14 mouse cellular contexts compared by ENCODE assay signal in the genomic region with DNA sequence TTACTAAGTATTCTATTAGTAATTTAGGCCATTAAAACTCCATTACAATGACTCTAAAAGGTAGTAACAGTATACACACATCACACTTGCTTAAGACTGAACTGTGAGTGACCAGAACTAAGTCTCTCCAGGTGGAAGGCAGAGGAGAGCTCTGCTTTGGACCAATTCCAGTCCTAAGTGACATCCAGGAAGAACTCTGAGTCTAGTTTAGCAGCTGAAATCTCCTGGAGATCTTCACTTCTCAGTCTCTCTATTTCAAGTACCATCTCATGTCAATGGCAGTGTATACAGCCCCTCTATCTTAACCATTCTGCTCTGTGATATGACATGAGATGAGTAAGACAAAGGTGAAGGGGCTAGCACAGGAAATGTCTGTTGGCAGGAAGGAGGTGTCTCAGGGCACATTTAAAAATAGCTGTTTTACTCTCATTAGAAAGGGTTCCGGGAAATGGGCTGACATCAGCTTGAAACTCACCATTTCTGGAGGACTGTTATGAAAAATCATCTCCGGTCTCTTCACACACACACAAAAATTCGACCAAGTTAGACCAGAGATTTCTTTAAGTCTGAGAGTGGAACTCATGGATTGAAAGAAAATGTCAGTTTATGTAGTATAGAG. TPM values are rescaled to one million over a fixed set of nuclear protein-coding genes. Genes with fewer than 3 reads are reported as not detected.
DNase-seq lines count a peak whose midpoint lies in the region; ATAC-seq and TF ChIP-seq lines count a peak whose summit lies in the region.
"Had no signal": no experiment of that assay in that cellular context is flagged by ENCODE, and none has a peak within 500 bp of the region (broad histone marks: within the 10 kb centered on the region; RNA-seq: fewer than 3 reads in every experiment).

No protein-coding gene starts in this region.

- 6% methylated on average over 3 of the region's 3 CpGs for WGBS in thymus, adult 2 months
- 67% methylated on average over 3 of the region's 3 CpGs for WGBS in small intestine, adult 2 months
- WGBS in hindbrain, postnatal 0 days, result 77% methylated on average over 3 of the region's 3 CpGs

- DNase-seq in kidney, adult 9 months, result peak; percentile 70
- DNase-seq in kidney, adult 18-20 months, result no peak
- peak; percentile 45 for DNase-seq in thymus, adult 2 months
- no peak for DNase-seq in thymus, adult 18-20 months
- no peak for DNase-seq in hindbrain, postnatal 0 days (ENCODE audit: low spot score)
- DNase-seq: adrenal gland, postnatal 25 days had no signal

- H3K9me3 ChIP-seq in hindbrain, postnatal 0 days (ENCODE audit: low read length), result no peaks in the 10 kb centered on the region
- H3K9me3 ChIP-seq: hindbrain, embryonic 13.5 days; limb, embryonic 12.5 days had no signal

- peaks cover 9% of the 10 kb centered on the region for H3K36me3 ChIP-seq in thymus, adult 2 months (ENCODE audit: control insufficient read depth, insufficient read depth, low read length)
- H3K36me3 ChIP-seq in small intestine, adult 2 months (ENCODE audit: control insufficient read depth, insufficient read depth, low read length), result peaks cover 5% of the 10 kb centered on the region; the same call in 1 of the 2 replicates
- H3K36me3 ChIP-seq in hindbrain, postnatal 0 days (ENCODE audit: insufficient read depth, low read length), result no peaks in the 10 kb centered on the region
- H3K36me3 ChIP-seq: hindbrain, embryonic 13.5 days; limb, embryonic 12.5 days had no signal

- peak overlapping the region; percentile 56 for H3K27ac ChIP-seq in thymus, adult 2 months (ENCODE audit: control insufficient read depth, insufficient read depth, low read length)
- peak overlapping the region; percentile 92 for H3K27ac ChIP-seq in brown adipose tissue, adult 24 weeks (replicated peaks; ENCODE audit: low read depth, low read length)
- H3K27ac ChIP-seq in small intestine, adult 2 months (ENCODE audit: insufficient read depth, low read depth, low read length), result peak overlapping the region; percentile 27
- H3K27ac ChIP-seq in hindbrain, postnatal 0 days, result no peak overlapping the region
- H3K27ac ChIP-seq: hindbrain, embryonic 13.5 days; limb, embryonic 12.5 days had no signal

- H3K9ac ChIP-seq in hindbrain, postnatal 0 days (replicated peaks; ENCODE audit: low read length), result no peak overlapping the region
- H3K9ac ChIP-seq: hindbrain, embryonic 13.5 days; limb, embryonic 12.5 days had no signal

- no peak for TF ChIP-seq CTCF in thymus, adult 2 months (IDR thresholded peaks at IDR 0.05; ENCODE audit: borderline replicate concordance, control insufficient read depth, extremely low read depth, insufficient read depth, low read length, poor library complexity)
- TF ChIP-seq CTCF in small intestine, adult 2 months (IDR thresholded peaks at IDR 0.05; ENCODE audit: extremely low read depth, insufficient read length, insufficient replicate concordance, low read depth, low read length), result no peak
- no peak for TF ChIP-seq CTCF in hindbrain, postnatal 0 days (IDR thresholded peaks at IDR 0.05; ENCODE audit: low read depth)

- no peak overlapping the region for H3K4me2 ChIP-seq in hindbrain, postnatal 0 days (ENCODE audit: low read depth, low read length)
- H3K4me2 ChIP-seq: hindbrain, embryonic 13.5 days; limb, embryonic 12.5 days had no signal

- TF ChIP-seq POLR2A in thymus, adult 2 months (IDR thresholded peaks at IDR 0.05; ENCODE audit: control insufficient read depth, extremely low read depth, insufficient read depth, low read length, poor library complexity), result no peak
- no peak for TF ChIP-seq POLR2A in small intestine, adult 2 months (IDR thresholded peaks at IDR 0.05; ENCODE audit: low read depth, low read length)

- H3K4me3 ChIP-seq in thymus, adult 2 months (ENCODE audit: control insufficient read depth, insufficient read depth, low read length), result no peak overlapping the region
- no peak overlapping the region for H3K4me3 ChIP-seq in brown adipose tissue, adult 24 weeks (ENCODE audit: insufficient read depth, low read depth, low read length)
- H3K4me3 ChIP-seq in small intestine, adult 2 months (ENCODE audit: low read depth, low read length), result no peak overlapping the region
- H3K4me3 ChIP-seq in hindbrain, postnatal 0 days (ENCODE audit: low read length), result no peak overlapping the region
- H3K4me3 ChIP-seq: hindbrain, embryonic 13.5 days; limb, embryonic 12.5 days had no signal

- H3K4me1 ChIP-seq in thymus, adult 2 months (replicated peaks; ENCODE audit: control insufficient read depth, insufficient read depth, low read length), result peaks cover 40% of the 10 kb centered on the region
- H3K4me1 ChIP-seq in brown adipose tissue, adult 24 weeks (ENCODE audit: control insufficient read depth, insufficient read depth, insufficient read length, low read length), result peaks cover 13% of the 10 kb centered on the region; the same call in 1 of the 2 replicates
- H3K4me1 ChIP-seq in small intestine, adult 2 months (ENCODE audit: control insufficient read depth, insufficient read depth, insufficient read length, low read length), result no peaks in the 10 kb centered on the region
- no peaks in the 10 kb centered on the region for H3K4me1 ChIP-seq in hindbrain, postnatal 0 days (ENCODE audit: insufficient read depth, low read length)
- H3K4me1 ChIP-seq: hindbrain, embryonic 13.5 days; limb, embryonic 12.5 days had no signal

- ATAC-seq in hindbrain, postnatal 0 days, result no peak
- ATAC-seq: forebrain, embryonic 16.5 days; midbrain, embryonic 16.5 days had no signal

- H3K27me3 ChIP-seq in thymus, adult 2 months (ENCODE audit: control insufficient read depth, insufficient read depth, low read length), result no peaks in the 10 kb centered on the region
- H3K27me3 ChIP-seq in small intestine, adult 2 months (ENCODE audit: control insufficient read depth, insufficient read depth, low read length), result no peaks in the 10 kb centered on the region
- H3K27me3 ChIP-seq in hindbrain, postnatal 0 days (ENCODE audit: insufficient read depth, low read length), result no peaks in the 10 kb centered on the region; the same call in 1 of the 2 replicates
- H3K27me3 ChIP-seq: hindbrain, embryonic 13.5 days; limb, embryonic 12.5 days had no signal

RNA-seq across cellular contexts. Expression of gene Gimap4, which starts 2.8 kb away (rescaled TPM):
- polyA plus RNA-seq in thymus, adult 2 months (2012; rRNA removed), result 43.0 and 64.0 TPM in 2 replicates
- polyA plus RNA-seq in brown adipose tissue, adult 24 weeks (2012; ENCODE audit: insufficient read depth, insufficient read length, missing spikeins), result 13.3 and 27.1 TPM in 2 replicates
- polyA plus RNA-seq in small intestine, adult 2 months (2012; rRNA removed), result 4.3 and 9.3 TPM in 2 replicates
- total RNA-seq in hindbrain, postnatal 0 days (2014; rRNA removed), result 0.78 and 1.6 TPM in 2 replicates
- 0.56 and 0.66 TPM in 2 replicates for polyA plus RNA-seq in hindbrain, postnatal 0 days (2015; fragmentation: Nextera tagmentation; extraction: Ambion mirVana)

RNA-seq across cellular contexts. Expression of gene Gimap9, which starts 5.7 kb away (rescaled TPM):
- polyA plus RNA-seq in thymus, adult 2 months (2012; rRNA removed), result 42.5 and 49.6 TPM in 2 replicates
- 2.5 and 5.9 TPM in 2 replicates for polyA plus RNA-seq in brown adipose tissue, adult 24 weeks (2012; ENCODE audit: insufficient read depth, insufficient read length, missing spikeins)
- 0.27 and 0.62 TPM in 2 replicates for polyA plus RNA-seq in small intestine, adult 2 months (2012; rRNA removed)
- total RNA-seq in hindbrain, postnatal 0 days (2014; rRNA removed), result 2.1 and 2.4 TPM in 2 replicates
- polyA plus RNA-seq in hindbrain, postnatal 0 days (2015; fragmentation: Nextera tagmentation; extraction: Ambion mirVana), result 1.2 and 2.0 TPM in 2 replicates

RNA-seq across cellular contexts. Expression of gene Gimap6, which starts 26.4 kb away (rescaled TPM):
- polyA plus RNA-seq in thymus, adult 2 months (2012; rRNA removed), result 72.9 and 82.4 TPM in 2 replicates
- 27.2 and 40.0 TPM in 2 replicates for polyA plus RNA-seq in brown adipose tissue, adult 24 weeks (2012; ENCODE audit: insufficient read depth, insufficient read length, missing spikeins)
- polyA plus RNA-seq in small intestine, adult 2 months (2012; rRNA removed), result 2.0 and 5.0 TPM in 2 replicates
- total RNA-seq in hindbrain, postnatal 0 days (2014; rRNA removed), result 3.5 and 5.7 TPM in 2 replicates
- 6.7 and 7.1 TPM in 2 replicates for polyA plus RNA-seq in hindbrain, postnatal 0 days (2015; fragmentation: Nextera tagmentation; extraction: Ambion mirVana)

RNA-seq across cellular contexts. Expression of gene Gimap8, which starts 34.5 kb away (rescaled TPM):
- 26.6 and 29.8 TPM in 2 replicates for polyA plus RNA-seq in thymus, adult 2 months (2012; rRNA removed)
- 3.4 and 5.1 TPM in 2 replicates for polyA plus RNA-seq in brown adipose tissue, adult 24 weeks (2012; ENCODE audit: insufficient read depth, insufficient read length, missing spikeins)
- polyA plus RNA-seq in small intestine, adult 2 months (2012; rRNA removed), result 0.72 and 1.5 TPM in 2 replicates
- total RNA-seq in hindbrain, postnatal 0 days (2014; rRNA removed), result 0.72 and 1.3 TPM in 2 replicates
- polyA plus RNA-seq in hindbrain, postnatal 0 days (2015; fragmentation: Nextera tagmentation; extraction: Ambion mirVana), result 0.40 and 0.49 TPM in 2 replicates

RNA-seq across cellular contexts. Expression of gene Gm28053, which starts 36.8 kb away (rescaled TPM):
- 0.36 and 0.88 TPM in 2 replicates for polyA plus RNA-seq in thymus, adult 2 months (2012; rRNA removed)
- polyA plus RNA-seq in brown adipose tissue, adult 24 weeks (2012; ENCODE audit: insufficient read depth, insufficient read length, missing spikeins), result not detected in 2 replicates
- polyA plus RNA-seq in small intestine, adult 2 months (2012; rRNA removed), result not detected in 2 replicates
- total RNA-seq in hindbrain, postnatal 0 days (2014; rRNA removed), result not detected in 2 replicates
- polyA plus RNA-seq in hindbrain, postnatal 0 days (2015; fragmentation: Nextera tagmentation; extraction: Ambion mirVana), result not detected in 2 replicates
- total RNA-seq: ES-E14 had no signal
- polyA plus RNA-seq: forebrain, embryonic 16.5 days; hindbrain, embryonic 13.5 days; neural tube, embryonic 14.5 days had no signal

Comparison
In these comparisons a context has a peak if more than half of its experiments do, and no peak if none do; other contexts are left out.
1. DNase-seq: peak in kidney, adult 9 months (single experiment) and thymus, adult 2 months (single experiment); none in kidney, adult 18-20 months (single experiment), thymus, adult 18-20 months (0 of 2) and hindbrain, postnatal 0 days (single experiment).